Mouse (Mus musculus) cerebellum, adult 2 months (tissue): ENCODE data around the gene Tjp1. TPM values are rescaled to one million over a fixed set of nuclear protein-coding genes. Genes with fewer than 3 reads are reported as not detected.

Experiments used
- DNase-seq, 2 experiments: peaks; one replicate each; pipeline ENCODE4 v3.0.0; 2021
- H3K27ac ChIP-seq: fragments of 200-500 bp; 2 replicates; pipeline ENCODE4 v1.5.1; 2012; ENCODE audit warnings: low read length, control low read depth, inconsistent platforms; ENCODE audit not compliant: insufficient read depth
- H3K27me3 ChIP-seq: fragments of 200-500 bp; 2 replicates; pipeline ENCODE4 v1.6.1; 2012; ENCODE audit warnings: inconsistent platforms, mild to moderate bottlenecking, low read length, moderate library complexity; ENCODE audit not compliant: control insufficient read depth, insufficient read depth
- H3K4me1 ChIP-seq: fragments of 200-500 bp; 2 replicates; pipeline ENCODE4 v1.6.1; 2011; ENCODE audit warnings: low read length; ENCODE audit not compliant: control insufficient read depth, insufficient read depth
- H3K4me3 ChIP-seq: fragments of 200-500 bp; replicated peaks from 2 replicates; pipeline ENCODE3; 2011; ENCODE audit warnings: mild to moderate bottlenecking, low read depth, low read length, control low read depth; ENCODE audit not compliant: insufficient read depth
- CTCF ChIP-seq: fragments of 200-500 bp; IDR thresholded peaks from 2 replicates; pipeline ENCODE4 v1.5.1; 2011; ENCODE audit warnings: low read depth, mild to moderate bottlenecking, control low read depth, low read length, moderate library complexity, borderline replicate concordance; ENCODE audit not compliant: insufficient read depth
- POLR2A ChIP-seq: fragments of 200-500 bp; IDR thresholded peaks from 2 replicates; pipeline ENCODE4 v1.6.1; 2011; ENCODE audit warnings: low read length, control low read depth, borderline replicate concordance; ENCODE audit not compliant: insufficient read depth
- WGBS: fragments of 180-500 bp; shearing (Covaris S2); methylation state at CpG from one replicate; pipeline ENCODE4 v1.1.7; 2018; 5-methylcytosine and 5-hydroxymethylcytosine counted together
- polyA plus RNA-seq: library from polyadenylated mRNA; depleted of rRNA; stranded (reverse); fragments of >200 nt; gene quantifications from 2 replicates; pipeline ENCODE4 v1.2.3, GENCODE M21; 2012

The Tjp1 gene
- polyA plus RNA-seq, 1 experiment = 44.3 TPM

DNA sequence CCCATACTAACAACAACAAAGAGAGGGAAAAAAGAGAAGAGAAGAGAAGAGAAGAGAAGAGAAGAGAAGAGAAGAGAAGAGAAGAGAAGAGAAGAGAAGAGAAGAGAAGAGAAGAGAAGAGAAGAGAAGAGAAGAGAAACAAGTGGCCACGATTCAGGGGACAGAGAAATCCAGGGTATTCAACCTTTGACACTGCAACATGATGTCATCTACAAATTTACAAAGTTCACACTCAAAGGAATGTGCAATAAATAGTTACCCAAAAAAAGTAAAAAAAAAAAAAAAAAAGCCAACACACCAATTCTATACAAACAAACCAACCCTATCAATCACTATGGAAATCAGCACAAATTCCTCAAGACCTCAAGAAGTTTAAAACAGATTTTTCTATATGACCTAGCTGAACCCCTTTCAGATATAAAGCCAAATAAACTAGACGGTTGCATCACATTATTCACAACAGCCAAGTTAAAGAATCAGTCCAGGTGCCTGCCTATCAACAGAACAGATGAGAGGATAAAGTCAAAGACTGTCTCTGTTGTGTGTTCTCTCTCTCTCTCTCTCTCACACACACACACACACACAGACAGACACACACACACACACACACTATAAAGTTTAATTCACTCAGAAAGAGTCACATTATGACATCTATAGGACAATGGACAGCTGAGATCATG lies 194.4 kb downstream of the Tjp1 start:
- no peaks in the 10 kb centered on the region for H3K27me3 ChIP-seq
- no peak for DNase-seq
- H3K4me1 ChIP-seq = no peaks in the 10 kb centered on the region
- 73% methylated on average over 2 of the region's 2 CpGs for WGBS
- H3K4me3 ChIP-seq = no peak overlapping the region
- no peak for TF ChIP-seq POLR2A
- TF ChIP-seq CTCF = no peak
- no peak overlapping the region for H3K27ac ChIP-seq

DNA sequence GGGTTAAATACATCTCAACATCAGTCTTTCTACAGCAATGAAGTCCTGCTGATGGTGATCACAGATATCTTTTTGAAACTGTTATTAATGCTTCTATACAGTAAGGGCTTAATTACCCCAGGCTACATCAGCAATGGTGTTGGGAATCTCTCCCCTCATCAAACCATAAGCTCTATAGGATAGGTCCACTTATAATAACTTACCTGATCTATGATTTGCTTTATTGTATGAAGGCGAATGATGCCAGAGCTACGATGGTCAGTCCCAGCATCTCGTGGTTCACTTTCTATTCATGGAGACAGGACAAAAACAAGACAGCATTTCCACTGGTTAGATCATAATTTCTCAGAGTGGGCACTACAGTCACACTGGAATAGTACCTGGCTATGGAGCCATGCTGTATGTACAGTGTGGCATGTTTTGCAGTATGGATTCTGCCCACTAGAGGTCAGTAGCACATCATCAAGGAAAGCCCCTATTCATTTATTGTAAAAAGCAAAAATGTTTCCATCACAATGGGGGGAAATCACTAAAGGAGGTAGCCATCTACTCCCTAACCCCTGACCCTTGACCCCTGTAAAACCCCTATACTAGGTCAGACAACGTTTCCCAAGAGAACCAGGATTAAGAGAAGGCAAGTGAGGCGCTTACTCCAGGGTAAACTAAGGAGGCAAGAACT lies 208.4 kb downstream of the Tjp1 start:
- 71% methylated on average over 5 of the region's 5 CpGs for WGBS
- no peak overlapping the region for H3K27ac ChIP-seq
- no peaks in the 10 kb centered on the region for H3K4me1 ChIP-seq
- H3K4me3 ChIP-seq = no peak overlapping the region
- TF ChIP-seq POLR2A (no peak), CTCF (peak; percentile 60; the same call in 1 of the 2 replicates)
- peak; percentile 48 to 62 for DNase-seq
- no peaks in the 10 kb centered on the region for H3K27me3 ChIP-seq

DNA sequence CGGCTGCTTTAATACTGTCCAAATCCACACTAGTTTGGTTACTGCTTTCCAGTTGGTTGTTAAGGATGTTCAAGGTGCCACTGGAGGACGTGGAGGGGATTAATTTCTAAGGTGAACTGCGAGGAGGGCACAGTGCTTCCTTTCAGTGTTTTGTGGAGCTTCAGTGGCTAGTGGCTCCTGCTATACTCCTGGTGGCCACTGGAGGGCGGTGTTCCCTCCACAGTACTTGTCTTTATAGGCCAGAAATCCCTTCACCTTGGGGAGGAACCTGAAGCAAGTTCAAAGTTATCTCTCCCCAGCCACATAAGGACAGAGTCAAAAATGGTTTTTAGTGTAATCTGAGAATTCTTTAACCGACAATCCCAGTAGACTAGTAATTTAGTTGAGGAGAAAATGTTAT lies 210.2 kb downstream of the Tjp1 start:
- Histone ChIP-seq H3K27ac (no peak overlapping the region), H3K4me3 (no peak overlapping the region), H3K27me3 (no peaks in the 10 kb centered on the region), H3K4me1 (no peaks in the 10 kb centered on the region)
- peak; percentile 47 to 64 for DNase-seq
- TF ChIP-seq CTCF (peak; percentile 87), POLR2A (no peak)
- WGBS = 35% methylated on average over 5 of the region's 5 CpGs

DNA sequence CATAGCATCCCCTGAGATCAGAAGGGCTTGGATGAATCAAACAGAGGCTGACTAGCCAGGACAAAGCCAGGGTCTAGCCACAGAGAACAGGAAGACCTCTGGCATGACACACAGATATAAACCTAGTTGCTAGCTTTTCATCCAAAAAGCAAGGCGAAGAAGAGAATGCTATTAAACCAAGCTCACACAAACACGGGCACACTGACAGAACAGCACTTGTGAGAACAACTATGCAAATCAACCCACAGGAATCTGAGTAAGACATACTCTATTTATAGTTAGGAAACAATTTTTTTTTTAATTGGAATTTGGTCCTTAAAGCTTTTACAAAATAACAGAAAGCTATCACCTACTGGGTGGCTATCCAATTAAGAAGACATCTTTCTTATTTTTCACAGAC lies 212.4 kb downstream of the Tjp1 start:
- Histone ChIP-seq H3K4me3 (no peak overlapping the region), H3K27ac (no peak overlapping the region), H3K4me1 (no peaks in the 10 kb centered on the region), H3K27me3 (no peaks in the 10 kb centered on the region)
- WGBS = 97% methylated on average over 2 of the region's 2 CpGs
- TF ChIP-seq CTCF (no peak), POLR2A (no peak)
- no peak for DNase-seq

DNA sequence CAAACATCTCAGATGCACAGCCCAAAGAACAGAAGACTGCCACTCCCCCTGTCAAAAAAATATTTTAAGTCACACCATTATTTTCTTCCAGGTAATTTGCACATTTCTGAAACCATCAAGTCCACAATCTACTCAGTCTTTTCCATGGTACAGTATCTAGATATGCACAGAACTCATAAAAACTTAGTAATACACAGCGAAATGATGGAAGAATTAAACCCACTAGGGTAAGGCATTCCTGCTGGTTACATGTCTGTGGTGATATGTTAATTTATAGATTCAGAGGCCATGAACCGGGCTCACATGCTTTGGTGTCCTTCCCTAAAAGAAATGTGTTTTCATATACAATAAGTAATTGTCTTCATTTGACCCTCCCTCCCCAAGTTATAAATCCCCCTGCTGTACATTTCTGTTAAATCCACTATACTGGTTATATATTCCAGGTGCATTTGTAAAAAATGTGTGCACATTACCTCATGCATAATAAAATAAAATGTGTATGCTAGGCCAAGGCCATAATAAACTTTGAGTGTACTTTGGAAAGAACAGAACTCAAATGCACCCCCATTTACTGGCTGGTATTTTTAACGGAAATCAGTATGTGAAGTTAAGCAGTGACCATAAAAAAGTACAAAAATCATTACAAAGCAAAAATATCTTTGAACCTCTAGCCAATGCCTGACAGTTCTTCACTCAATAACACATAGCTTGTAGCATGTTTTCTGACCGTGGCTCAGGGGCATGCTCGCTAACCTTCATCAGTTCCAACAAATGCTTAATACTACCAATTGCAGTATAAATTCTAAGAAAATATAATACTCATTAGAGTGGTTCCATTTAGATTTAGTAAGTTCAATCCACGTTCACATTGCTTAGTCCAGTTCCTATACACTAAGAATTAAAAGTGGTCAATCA lies 230.6 kb downstream of the Tjp1 start:
- H3K4me1 ChIP-seq = no peaks in the 10 kb centered on the region
- H3K27me3 ChIP-seq = no peaks in the 10 kb centered on the region
- no peak overlapping the region for H3K4me3 ChIP-seq
- DNase-seq = no peak
- TF ChIP-seq POLR2A = no peak
- no peak for TF ChIP-seq CTCF
- 91% methylated on average over 6 of the region's 6 CpGs for WGBS
- no peak overlapping the region for H3K27ac ChIP-seq

DNA sequence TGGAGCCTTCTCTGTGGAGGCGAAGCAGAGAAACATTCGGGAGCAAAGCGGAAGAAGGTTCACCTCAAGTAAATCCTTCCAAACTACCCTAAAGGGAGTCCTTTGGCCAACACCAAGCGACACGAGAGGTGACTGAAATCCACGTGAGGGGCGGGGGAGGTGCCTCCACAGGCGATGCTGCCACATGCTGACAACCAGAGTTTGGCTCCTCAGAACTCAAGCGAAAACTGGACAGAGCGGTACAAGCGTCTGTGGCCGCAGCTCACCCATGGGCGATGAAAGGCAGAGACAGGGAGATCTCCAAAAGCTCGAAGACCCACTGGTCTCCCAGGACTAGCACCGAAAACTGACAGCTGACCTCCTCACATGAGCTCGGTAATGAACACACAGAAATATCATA lies 244.7 kb downstream of the Tjp1 start:
- no peaks in the 10 kb centered on the region for H3K4me1 ChIP-seq
- no peak overlapping the region for H3K4me3 ChIP-seq
- no peak for DNase-seq
- 85% methylated on average over 16 of the region's 16 CpGs for WGBS
- TF ChIP-seq CTCF (no peak), POLR2A (no peak)
- no peak overlapping the region for H3K27ac ChIP-seq
- no peaks in the 10 kb centered on the region; the same call in 1 of the 2 replicates for H3K27me3 ChIP-seq

DNA sequence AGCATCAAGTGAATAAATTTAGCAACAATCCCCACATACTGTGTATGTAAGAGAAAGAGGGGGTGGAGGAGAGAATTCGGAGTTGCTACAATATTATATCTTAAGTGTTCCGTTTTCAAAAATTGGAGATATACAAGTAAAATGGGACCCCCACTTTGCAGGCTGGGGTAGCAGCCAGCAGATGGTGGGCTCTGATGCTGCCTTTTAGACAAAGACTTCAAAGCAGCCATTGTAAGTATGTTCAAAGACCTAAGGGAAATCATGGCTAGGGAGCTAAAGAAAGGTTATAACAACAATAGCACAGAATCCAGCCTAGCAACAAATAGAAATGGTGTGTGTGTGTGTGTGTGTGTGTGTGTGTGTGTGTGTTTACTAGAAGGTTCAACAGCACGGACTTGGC lies 245.6 kb downstream of the Tjp1 start:
- 64% methylated on average over 3 of the region's 3 CpGs for WGBS
- H3K27me3 ChIP-seq = no peaks in the 10 kb centered on the region; the same call in 1 of the 2 replicates
- no peak overlapping the region for H3K4me3 ChIP-seq
- H3K27ac ChIP-seq = no peak overlapping the region
- TF ChIP-seq POLR2A (no peak), CTCF (no peak)
- H3K4me1 ChIP-seq = no peaks in the 10 kb centered on the region
- DNase-seq = no peak
